ENCODE assay signal across 9 mouse cellular contexts in genomic region chr8:47743419-47743818, GRCm38 (mm10). TPM values are rescaled to one million over a fixed set of nuclear protein-coding genes. Genes with fewer than 3 reads are reported as not detected.
DNase-seq lines count a peak whose midpoint lies in the region; ATAC-seq lines count a peak whose summit lies in the region.
"Had no signal": no experiment of that assay in that cellular context is flagged by ENCODE, and none has a peak within 500 bp of the region (broad histone marks: within the 10 kb centered on the region; RNA-seq: fewer than 3 reads in every experiment).

No protein-coding gene starts in this region.

- no peaks in the 10 kb centered on the region for H3K9me3 ChIP-seq in forebrain, embryonic 10.5 days
- no peaks in the 10 kb centered on the region for H3K9me3 ChIP-seq in heart, embryonic 14.5 days (ENCODE audit: control insufficient read depth, low read length)

- WGBS in forebrain, embryonic 10.5 days, result 12% methylated on average over 11 of the region's 11 CpGs
- 8% methylated on average over 11 of the region's 11 CpGs for WGBS in heart, embryonic 14.5 days

- H3K4me3 ChIP-seq in forebrain, embryonic 10.5 days, result no peak overlapping the region
- H3K4me3 ChIP-seq in heart, embryonic 14.5 days (ENCODE audit: control insufficient read depth in 1 of 2, insufficient read depth in 1 of 2, low read depth in 1 of 2, low read length in 2 of 2), result no peak overlapping the region

- peaks cover 7% of the 10 kb centered on the region; the same call in 1 of the 2 replicates for H3K27me3 ChIP-seq in forebrain, embryonic 10.5 days (ENCODE audit: poor library complexity, severe bottlenecking)
- H3K27me3 ChIP-seq in heart, embryonic 14.5 days (ENCODE audit: control insufficient read depth, insufficient read depth, low read length), result no peaks in the 10 kb centered on the region

- peak overlapping the region; percentile 30 for H3K4me2 ChIP-seq in heart, embryonic 14.5 days (ENCODE audit: low read length)

- no peaks in the 10 kb centered on the region for H3K36me3 ChIP-seq in forebrain, embryonic 10.5 days (replicated peaks)
- no peaks in the 10 kb centered on the region for H3K36me3 ChIP-seq in heart, embryonic 14.5 days (ENCODE audit: control insufficient read depth, insufficient read depth, low read length)

- ATAC-seq in heart, embryonic 14.5 days (ENCODE audit: insufficient number of reproducible peaks, insufficient read depth, low FRiP score, low read depth), result no peak

- H3K4me1 ChIP-seq in forebrain, embryonic 10.5 days, result peaks cover 17% of the 10 kb centered on the region
- H3K4me1 ChIP-seq in heart, embryonic 14.5 days (ENCODE audit: control insufficient read depth in 2 of 2, insufficient read depth in 2 of 2, low read length in 2 of 2), result 0 out of 4 replicates have a peak, but pooled peaks cover 0 to 2% of the 10 kb centered on the region in 2 experiments

- peak; percentile 20 to 43 for DNase-seq in CD8-positive naive resting alpha-beta T cell, adult 2 months (ENCODE audit: low read depth in 2 of 2, low spot score in 2 of 2)
- DNase-seq in c-Kit-negative CD71-positive TER-119-positive erythroid progenitor cells, embryonic 14.5 days (ENCODE audit: low read depth, low spot score), result peak; percentile 17
- peak; percentile 77 for DNase-seq in forebrain, embryonic 10.5 days (ENCODE audit: extremely low spot score, low spot score)
- peak; percentile 84 to 93 for DNase-seq in kidney, postnatal 36 days
- DNase-seq in lung, adult 18-20 months, result peak; percentile 67 to 77
- DNase-seq in ovary, postnatal 10 days (ENCODE audit: low spot score), result peak; percentile 93
- DNase-seq in thymus, postnatal 0 days (ENCODE audit: low spot score), result peak; percentile 40

- no peak overlapping the region for H3K9ac ChIP-seq in heart, embryonic 14.5 days (ENCODE audit: low read length)

- H3K27ac ChIP-seq in forebrain, embryonic 10.5 days, result no peak overlapping the region
- no peak overlapping the region for H3K27ac ChIP-seq in heart, embryonic 14.5 days (replicated peaks in 1 of 2; ENCODE audit: control insufficient read depth in 1 of 2, insufficient read depth in 1 of 2, low read depth in 2 of 2, low read length in 2 of 2)
- H3K27ac ChIP-seq: macrophage had no signal

RNA-seq across cellular contexts. Expression of gene Cdkn2aip, which starts 29.7 kb away (rescaled TPM):
- polyA plus RNA-seq in forebrain, embryonic 10.5 days (2016; fragmentation: Nextera tagmentation; extraction: Ambion mirVana), result 34.8 and 37.3 TPM in 2 replicates
- 15.6 and 15.8 TPM in 2 replicates for polyA plus RNA-seq in heart, embryonic 14.5 days (2014; fragmentation: Nextera tagmentation; extraction: Ambion mirVana)
- polyA plus RNA-seq in thymus, postnatal 0 days (2015; fragmentation: Nextera tagmentation; extraction: Ambion mirVana), result 36.1 and 36.5 TPM in 2 replicates

Comparison
In these comparisons a context has a peak if more than half of its experiments do, and no peak if none do; other contexts are left out.
1. DNase-seq: peak in every context shown above with its lines; median percentile 93 in ovary, postnatal 10 days; 88 in kidney, postnatal 36 days; 77 in forebrain, embryonic 10.5 days; 72 in lung, adult 18-20 months; 40 in thymus, postnatal 0 days; 32 in CD8-positive naive resting alpha-beta T cell, adult 2 months; 17 in c-Kit-negative CD71-positive TER-119-positive erythroid progenitor cells, embryonic 14.5 days.